Mouse (Mus musculus) Muller cell, postnatal 12 days (primary cell): ENCODE results near the gene Itk.
A peak's percentile ranks its signal among the peaks of the same experiment; 100 is the strongest.

Experiments
- DNase-seq: peaks from one replicate; pipeline ENCODE4 v3.0.0-alpha.2; 2015; ENCODE audit errors: inconsistent ontology term

The Itk gene

GRCm38 (mm10) chr11:46308271-46308974, 80.9 kb downstream of the Itk start:
- DNase-seq = no peak

GRCm38 (mm10) chr11:46307768-46308167, 81.5 kb downstream of the Itk start:
- DNase-seq = no peak

DNA sequence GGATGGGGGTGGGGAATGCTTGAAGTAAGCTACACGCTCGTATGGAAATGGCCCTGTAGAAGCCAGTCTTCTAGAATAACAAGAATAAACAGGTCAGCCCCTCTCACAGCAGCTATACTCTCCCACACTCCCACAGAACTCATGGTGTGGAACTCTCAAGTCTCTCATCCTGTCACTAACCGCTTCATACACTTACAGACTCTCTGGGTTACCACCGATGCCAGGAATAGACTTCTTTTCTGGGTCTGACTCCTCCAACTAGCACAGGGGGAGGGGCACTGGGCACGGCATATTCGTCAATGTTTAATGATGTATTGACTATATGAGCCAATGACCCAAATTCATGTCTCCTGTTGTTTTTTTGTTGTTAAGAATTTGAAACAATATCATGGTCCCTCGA, 82.5 kb downstream of the Itk start:
- DNase-seq = no peak

DNA sequence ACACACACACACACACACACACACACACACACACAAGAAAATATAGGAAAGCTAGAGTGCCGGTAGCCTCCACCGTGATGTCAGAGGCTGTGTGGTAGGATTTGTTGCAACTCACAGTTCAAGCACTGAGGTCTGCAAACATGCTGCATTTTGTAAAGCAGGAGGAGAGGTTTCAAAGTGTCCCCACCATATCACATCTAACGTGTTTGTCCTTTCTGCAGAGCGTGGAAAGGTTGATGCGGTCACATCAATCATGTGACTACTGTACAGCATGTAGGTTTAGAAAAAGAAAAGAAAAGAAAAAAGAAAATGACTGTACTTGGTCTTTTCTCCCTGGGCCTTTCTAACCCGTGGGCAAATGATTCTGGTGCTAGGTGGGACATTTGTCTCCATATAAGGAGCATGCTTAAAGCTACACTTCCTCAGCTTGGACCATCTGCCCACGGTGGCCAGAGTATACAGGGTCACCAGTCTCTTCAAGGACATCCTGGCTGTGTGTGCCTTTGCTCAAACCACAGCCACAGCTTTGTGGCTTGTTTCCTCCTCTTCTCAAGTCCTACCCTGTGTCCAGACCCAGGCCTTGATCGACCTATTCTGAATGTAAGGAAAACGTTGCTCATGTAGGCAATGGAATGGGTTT, 83.3 kb downstream of the Itk start:
- no peak for DNase-seq

- DNase-seq = no peak
Measured at GRCm38 (mm10) chr11:46304864-46305710, 84.2 kb downstream of the Itk start.

- DNase-seq = no peak
Measured at GRCm38 (mm10) chr11:46304093-46304492, 85.2 kb downstream of the Itk start.

- DNase-seq = no peak
Measured at GRCm38 (mm10) chr11:46302471-46302870, 86.8 kb downstream of the Itk start.

GRCm38 (mm10) chr11:46301579-46302248, 87.6 kb downstream of the Itk start:
- DNase-seq = no peak

GRCm38 (mm10) chr11:46299901-46300300, 89.4 kb downstream of the Itk start:
- DNase-seq = no peak

GRCm38 (mm10) chr11:46298889-46299785, 90.2 kb downstream of the Itk start:
- DNase-seq = peak; percentile 46

- DNase-seq = no peak
Measured at GRCm38 (mm10) chr11:46294390-46294789, 94.9 kb downstream of the Itk start.

- DNase-seq = no peak
Measured at GRCm38 (mm10) chr11:46293491-46293890, 95.8 kb downstream of the Itk start.

- peak; percentile 56 for DNase-seq
Measured at GRCm38 (mm10) chr11:46290988-46291405, 98.3 kb downstream of the Itk start.

DNA sequence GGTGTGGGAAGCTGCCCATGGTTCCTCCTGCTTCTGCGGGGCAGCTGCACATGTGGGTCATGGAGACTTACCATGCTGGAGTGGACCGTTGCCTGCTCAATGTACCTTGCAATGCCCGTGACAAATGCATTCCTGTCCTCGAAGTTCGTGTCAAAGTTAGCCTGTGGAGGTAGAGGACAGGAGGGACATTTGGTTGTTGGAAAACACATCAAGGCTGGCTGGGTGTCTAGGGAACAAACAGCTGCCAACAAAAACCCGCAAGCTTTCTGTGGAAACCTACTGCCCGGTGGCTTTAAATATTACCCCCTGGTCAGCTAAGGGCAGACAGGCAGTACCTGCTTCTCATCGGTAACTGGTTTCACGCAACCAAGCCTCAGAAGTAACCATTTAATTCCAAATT, 99.8 kb downstream of the Itk start:
- DNase-seq = no peak

- DNase-seq = no peak
Measured at GRCm38 (mm10) chr11:46289022-46289421, 100.3 kb downstream of the Itk start.

DNA sequence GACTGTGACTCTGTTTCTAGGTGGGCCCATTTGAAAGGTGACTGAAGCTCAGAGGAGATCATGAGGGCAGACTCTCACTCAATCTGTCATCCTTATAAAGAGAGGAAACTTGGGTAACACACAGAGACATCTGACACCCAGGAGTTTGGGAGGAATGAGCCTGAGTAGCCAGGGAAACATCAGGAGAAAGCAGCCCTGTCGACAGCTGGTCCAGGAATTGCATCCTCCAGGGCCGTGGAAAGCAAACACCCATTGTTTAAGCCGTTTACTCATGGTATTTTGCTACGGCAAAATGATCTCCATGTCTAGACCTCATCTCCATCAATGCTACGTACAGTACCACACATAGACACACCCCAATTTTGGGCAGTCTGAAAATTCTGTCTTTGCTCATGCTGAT, 101.2 kb downstream of the Itk start:
- DNase-seq = no peak

DNA sequence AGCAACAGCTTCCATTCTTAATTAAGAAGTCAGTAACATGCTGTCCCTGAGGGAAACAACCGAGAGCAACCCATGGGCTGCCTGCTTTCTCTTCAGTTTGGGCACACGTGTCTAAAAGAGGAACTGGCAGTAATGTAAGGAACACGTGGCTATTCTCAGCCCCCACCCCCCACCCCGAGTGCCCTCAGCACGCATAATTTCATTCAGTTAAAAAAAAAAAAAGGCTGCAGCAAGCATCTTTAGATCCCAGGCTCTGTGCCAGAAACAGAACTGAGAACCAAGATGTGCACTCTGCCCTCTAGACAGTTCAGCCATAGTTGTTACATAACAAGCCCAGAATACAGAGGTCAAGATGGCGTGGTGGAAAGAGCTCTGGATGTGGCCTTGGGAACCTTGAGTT, 102.5 kb downstream of the Itk start:
- no peak for DNase-seq

GRCm38 (mm10) chr11:46283800-46284199, 105.5 kb downstream of the Itk start:
- DNase-seq = no peak

GRCm38 (mm10) chr11:46282612-46283011, 106.7 kb downstream of the Itk start:
- DNase-seq = no peak

- no peak for DNase-seq
Measured at GRCm38 (mm10) chr11:46278709-46279108, 110.6 kb downstream of the Itk start.

DNA sequence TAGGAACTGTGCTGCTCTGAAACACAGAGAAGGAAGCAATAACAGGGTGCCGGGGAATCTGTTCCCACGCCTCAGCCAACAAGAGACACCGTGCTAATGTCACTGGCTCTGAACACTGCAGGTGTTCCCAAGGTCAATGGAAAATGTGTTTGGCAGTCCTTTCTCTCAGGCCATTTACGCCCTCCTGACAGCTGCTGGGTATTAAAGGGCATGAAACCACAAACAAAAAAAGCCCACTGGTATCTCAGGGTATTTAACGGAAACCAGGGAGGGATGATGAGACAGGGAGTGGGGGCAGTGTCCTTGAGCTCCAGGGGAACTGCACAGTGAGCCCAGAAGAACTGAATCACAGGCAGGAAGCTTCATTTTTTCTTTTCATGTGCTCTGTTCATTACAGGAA, 111.2 kb downstream of the Itk start:
- no peak for DNase-seq
